8 mouse cellular contexts compared by ENCODE assay signal in genomic region chr1:84933472-84934150, GRCm38 (mm10). TPM values are rescaled to one million over a fixed set of nuclear protein-coding genes. Genes with fewer than 3 reads are reported as not detected.
DNase-seq lines count a peak whose midpoint lies in the region; ATAC-seq and TF ChIP-seq lines count a peak whose summit lies in the region.

No protein-coding gene starts in this region.

- TF ChIP-seq RAD21 in CH12.LX (IDR thresholded peaks at IDR 0.05; ENCODE audit: low read depth, low read length) = peak; percentile 36

- peaks cover 7% of the 10 kb centered on the region for H3K27me3 ChIP-seq in CH12.LX (replicated peaks)
- H3K27me3 ChIP-seq in forebrain, embryonic 11.5 days (ENCODE audit: control insufficient read depth, insufficient read depth, low read length) = no peaks in the 10 kb centered on the region
- H3K27me3 ChIP-seq in heart, embryonic 16.5 days (ENCODE audit: control insufficient read depth, insufficient read depth, low read length) = peaks cover 29% of the 10 kb centered on the region
- peaks cover 38% of the 10 kb centered on the region for H3K27me3 ChIP-seq in liver, embryonic 13.5 days

- no peak for TF ChIP-seq EP300 in CH12.LX (IDR thresholded peaks at IDR 0.05; ENCODE audit: low read length)

- H3K36me3 ChIP-seq in CH12.LX (replicated peaks in 1 of 2; ENCODE audit: control insufficient read depth in 1 of 2, insufficient read depth in 1 of 2, low read length in 1 of 2) = no peaks in the 10 kb centered on the region
- H3K36me3 ChIP-seq in forebrain, embryonic 11.5 days (ENCODE audit: control insufficient read depth, insufficient read depth, low read length) = no peaks in the 10 kb centered on the region
- no peaks in the 10 kb centered on the region for H3K36me3 ChIP-seq in heart, embryonic 16.5 days (ENCODE audit: control insufficient read depth, insufficient read depth)
- no peaks in the 10 kb centered on the region for H3K36me3 ChIP-seq in liver, embryonic 13.5 days

- peak; percentile 49 for ATAC-seq in forebrain, embryonic 11.5 days (replicated peaks; ENCODE audit: low FRiP score)
- ATAC-seq in heart, embryonic 16.5 days (replicated peaks; ENCODE audit: extremely low read depth, insufficient read depth, low FRiP score) = no peak
- ATAC-seq in liver, embryonic 13.5 days (ENCODE audit: low read depth) = no peak

- peak overlapping the region; percentile 25; the same call in 1 of the 2 replicates for H3K4me2 ChIP-seq in CH12.LX (ENCODE audit: insufficient read depth, low read depth, poor library complexity, severe bottlenecking)
- peak overlapping the region; percentile 95 for H3K4me2 ChIP-seq in forebrain, embryonic 11.5 days (ENCODE audit: low read depth, low read length, severe bottlenecking)
- peak overlapping the region; percentile 77 for H3K4me2 ChIP-seq in heart, embryonic 16.5 days (ENCODE audit: low read depth, low read length)
- H3K4me2 ChIP-seq in liver, embryonic 13.5 days = peak overlapping the region; percentile 64

- dilution Hi-C loops in CH12.LX (cut with MboI; ENCODE audit: extremely low pct_ligation_motif_present, extremely low pct_unique_long_range_greater_than_20kb, low sequenced_read_pairs) = no loop called here

- TF ChIP-seq POLR2A in CH12.LX (IDR thresholded peaks at IDR 0.05; ENCODE audit: low read depth, low read length) = no peak

- peaks cover 12% of the 10 kb centered on the region for H3K9me3 ChIP-seq in CH12.LX (replicated peaks; ENCODE audit: low read length)
- H3K9me3 ChIP-seq in forebrain, embryonic 11.5 days (ENCODE audit: control insufficient read depth, low read length) = no peaks in the 10 kb centered on the region
- no peaks in the 10 kb centered on the region for H3K9me3 ChIP-seq in heart, embryonic 16.5 days (replicated peaks; ENCODE audit: control insufficient read depth, low read length)
- no peaks in the 10 kb centered on the region for H3K9me3 ChIP-seq in liver, embryonic 13.5 days (replicated peaks)

- no peaks in the 10 kb centered on the region for H3K79me2 ChIP-seq in CH12.LX (replicated peaks; ENCODE audit: control insufficient read depth, extremely low read depth, insufficient read depth, poor library complexity, severe bottlenecking)

- no peak overlapping the region for H3K27ac ChIP-seq in CH12.LX (ENCODE audit: insufficient read depth, low read depth)
- no peak overlapping the region for H3K27ac ChIP-seq in brown adipose tissue, adult 24 weeks (replicated peaks; ENCODE audit: low read depth, low read length)
- H3K27ac ChIP-seq in forebrain, embryonic 11.5 days (ENCODE audit: low read depth, low read length) = no peak overlapping the region
- no peak overlapping the region for H3K27ac ChIP-seq in heart, embryonic 16.5 days (ENCODE audit: low read length)
- H3K27ac ChIP-seq in liver, embryonic 13.5 days = no peak overlapping the region

- peak; percentile 57 to 70 for TF ChIP-seq CTCF in CH12.LX (conservative IDR thresholded peaks at IDR 0.05 in 1 of 2, IDR thresholded peaks at IDR 0.05 in 1 of 2; ENCODE audit: low read depth in 2 of 2, low read length in 2 of 2)

- in situ Hi-C loops in CH12.LX (cut with MboI; ENCODE audit: low pct_ligation_motif_present, low pct_unique_long_range_greater_than_20kb, low sequenced_read_pairs) = no loop called here

- H3K4me1 ChIP-seq in CH12.LX (ENCODE audit: control insufficient read depth in 1 of 2, insufficient read depth in 2 of 2) = peaks cover 0 to 9% of the 10 kb centered on the region in 2 experiments; a peak in 2 of 4 replicates
- no peaks in the 10 kb centered on the region for H3K4me1 ChIP-seq in brown adipose tissue, adult 24 weeks (ENCODE audit: control insufficient read depth, insufficient read depth, insufficient read length, low read length)
- no peaks in the 10 kb centered on the region for H3K4me1 ChIP-seq in forebrain, embryonic 11.5 days (replicated peaks; ENCODE audit: control insufficient read depth, insufficient read depth, low read length)
- H3K4me1 ChIP-seq in heart, embryonic 16.5 days (ENCODE audit: control insufficient read depth, insufficient read depth, low read length) = peaks cover 6% of the 10 kb centered on the region
- 0 out of 2 replicates have a peak, but pooled peaks cover 3% of the 10 kb centered on the region for H3K4me1 ChIP-seq in liver, embryonic 13.5 days (replicated peaks)

- peak overlapping the region; percentile 38 to 63 (median 44) for H3K4me3 ChIP-seq in CH12.LX (replicated peaks in 1 of 3; ENCODE audit: low read depth in 2 of 3, low read length in 2 of 3, poor library complexity in 1 of 3)
- H3K4me3 ChIP-seq in brown adipose tissue, adult 24 weeks (ENCODE audit: insufficient read depth, low read depth, low read length) = peak overlapping the region; percentile 7; the same call in 1 of the 2 replicates
- H3K4me3 ChIP-seq in forebrain, embryonic 11.5 days (ENCODE audit: low read depth, low read length) = peak overlapping the region; percentile 62
- peak overlapping the region; percentile 56 for H3K4me3 ChIP-seq in heart, embryonic 16.5 days (ENCODE audit: low read length)
- peak overlapping the region; percentile 43; the same call in 1 of the 2 replicates for H3K4me3 ChIP-seq in liver, embryonic 13.5 days (replicated peaks)

- peak; percentile 76 for DNase-seq in CH12.LX (ENCODE audit: extremely low read depth)
- peak; percentile 88 for DNase-seq in forebrain, embryonic 11.5 days (ENCODE audit: low spot score)
- peak; percentile 90 to 93 for DNase-seq in kidney, postnatal 25 days
- DNase-seq in liver, embryonic 13.5 days = peak; percentile 17
- peak; percentile 82 for DNase-seq in neural tube, embryonic 10.5 days (ENCODE audit: extremely low spot score, low spot score)
- DNase-seq in thymus, postnatal 25 days = peak; percentile 27

- WGBS in forebrain, embryonic 11.5 days = 10% methylated on average over 22 of the region's 22 CpGs
- whole genome bisulfite sequencing in heart, embryonic 16.5 days = 12% methylated on average over 22 of the region's 22 CpGs
- 10% methylated on average over 22 of the region's 22 CpGs for WGBS in liver, embryonic 13.5 days (ENCODE audit: insufficient replicate concordance)

- no peak overlapping the region for H3K9ac ChIP-seq in CH12.LX (ENCODE audit: insufficient read depth, low read depth)
- H3K9ac ChIP-seq in forebrain, embryonic 11.5 days (ENCODE audit: low read length) = peak overlapping the region; percentile 77; the same call in 1 of the 2 replicates
- H3K9ac ChIP-seq in heart, embryonic 16.5 days (ENCODE audit: low read length) = no peak overlapping the region
- no peak overlapping the region for H3K9ac ChIP-seq in liver, embryonic 13.5 days

TF ChIP-seq in CH12.LX, 34 proteins besides CTCF, POLR2A, EP300 and RAD21:
- TF ChIP-seq ELF1 (IDR thresholded peaks at IDR 0.05; ENCODE audit: low read depth, low read length) (peak; percentile 26; the same call in 1 of the 2 replicates), MAX (IDR thresholded peaks at IDR 0.05; ENCODE audit: low read length) (0 out of 2 replicates have a peak, but pooled peaks have one; percentile 41), ZNF384 (IDR thresholded peaks at IDR 0.05; ENCODE audit: low read depth, low read length) (no peak), SMC3 (IDR thresholded peaks at IDR 0.05; ENCODE audit: low read depth, low read length) (peak; percentile 60), E2F4 (IDR thresholded peaks at IDR 0.05; ENCODE audit: insufficient replicate concordance, low read depth, low read length) (0 out of 2 replicates have a peak, but pooled peaks have one; percentile 18), BHLHE40 (IDR thresholded peaks at IDR 0.05; ENCODE audit: low read depth, low read length) (0 out of 2 replicates have a peak, but pooled peaks have one; percentile 14), KAT2A (IDR thresholded peaks at IDR 0.05; ENCODE audit: insufficient replicate concordance, low read length) (no peak), MYC (IDR thresholded peaks at IDR 0.05; ENCODE audit: low read depth, low read length) (peak; percentile 56; the same call in 1 of the 2 replicates), PAX5 (IDR thresholded peaks at IDR 0.05; ENCODE audit: low read length) (no peak), MAZ (IDR thresholded peaks at IDR 0.05; ENCODE audit: low read depth, low read length) (no peak), NELFE (IDR thresholded peaks at IDR 0.05; ENCODE audit: low read depth, low read length) (no peak), MXI1 (IDR thresholded peaks at IDR 0.05; ENCODE audit: low read depth, low read length) (no peak)

RNA-seq across cellular contexts. Expression of gene Slc16a14, which starts 1.3 kb away (rescaled TPM):
- 0.13 TPM in 1 of 2 replicates, not detected in the other for total RNA-seq in CH12.LX (2012; rRNA removed)
- total RNA-seq in CH12.LX (2014; rRNA removed) = not detected in 2 replicates
- polyA plus RNA-seq in CH12.LX (2012; ENCODE audit: insufficient read length, low read depth) = 0.10 and 0.12 TPM in 2 replicates
- polyA plus RNA-seq in brown adipose tissue, adult 24 weeks (2012; ENCODE audit: insufficient read depth, insufficient read length, missing spikeins) = not detected in 2 replicates
- 3.0 and 4.5 TPM in 2 replicates for polyA plus RNA-seq in forebrain, embryonic 11.5 days (2014; fragmentation: Nextera tagmentation; extraction: Ambion mirVana)
- polyA plus RNA-seq in heart, embryonic 16.5 days (2015; fragmentation: Nextera tagmentation; extraction: Ambion mirVana) = not detected in 2 replicates
- polyA plus RNA-seq in liver, embryonic 13.5 days (2015; fragmentation: Nextera tagmentation; extraction: Ambion mirVana) = 0.02 and 0.12 TPM in 2 replicates

Comparison
In these comparisons a context has a peak if more than half of its experiments do, and no peak if none do; other contexts are left out.
1. DNase-seq: peak in every context shown above with its lines; median percentile 92 in kidney, postnatal 25 days; 88 in forebrain, embryonic 11.5 days; 82 in neural tube, embryonic 10.5 days; 76 in CH12.LX; 27 in thymus, postnatal 25 days; 17 in liver, embryonic 13.5 days.
2. H3K4me2 ChIP-seq: peak in every context shown above with its lines; median percentile 95 in forebrain, embryonic 11.5 days; 77 in heart, embryonic 16.5 days; 64 in liver, embryonic 13.5 days; 25 in CH12.LX.
3. H3K4me3 ChIP-seq: peak in every context shown above with its lines; median percentile 62 in forebrain, embryonic 11.5 days; 56 in heart, embryonic 16.5 days; 44 in CH12.LX; 43 in liver, embryonic 13.5 days; 7 in brown adipose tissue, adult 24 weeks.